Mouse (Mus musculus): ENCODE measurements around the gene Btbd11. TPM values are rescaled to one million over a fixed set of nuclear protein-coding genes. Genes with fewer than 3 reads are reported as not detected.

The Btbd11 gene
- polyA plus RNA-seq, 3 experiments from 2014 or later: 6.2 to 6.9 (median 6.6) TPM

GRCm38 (mm10) chr10:85481106-85481505 lies 94.5 kb downstream of the Btbd11 start:
- ATAC-seq: no peak

- ATAC-seq: no peak
Measured at GRCm38 (mm10) chr10:85482064-85482473, 95.5 kb downstream of the Btbd11 start.

GRCm38 (mm10) chr10:85482480-85482879 lies 95.9 kb downstream of the Btbd11 start:
- ATAC-seq: no peak

GRCm38 (mm10) chr10:85486456-85486855 lies 99.8 kb downstream of the Btbd11 start:
- ATAC-seq: no peak

GRCm38 (mm10) chr10:85492583-85492982 lies 106.0 kb downstream of the Btbd11 start:
- no peak for ATAC-seq

- no peak for ATAC-seq
Measured at GRCm38 (mm10) chr10:85496358-85496757, 109.7 kb downstream of the Btbd11 start.

- no peak for ATAC-seq
Measured at GRCm38 (mm10) chr10:85496981-85497380, 110.4 kb downstream of the Btbd11 start.

- ATAC-seq: no peak
Measured at GRCm38 (mm10) chr10:85497931-85498330, 111.3 kb downstream of the Btbd11 start.

GRCm38 (mm10) chr10:85500573-85501155 lies 114.0 kb downstream of the Btbd11 start:
- no peak for ATAC-seq

GRCm38 (mm10) chr10:85501966-85502566 lies 115.5 kb downstream of the Btbd11 start:
- peak; percentile 28 for ATAC-seq

GRCm38 (mm10) chr10:85502656-85503055 lies 116.0 kb downstream of the Btbd11 start:
- no peak for ATAC-seq

GRCm38 (mm10) chr10:85503453-85503852 lies 116.8 kb downstream of the Btbd11 start:
- no peak for ATAC-seq

GRCm38 (mm10) chr10:85507270-85508050 lies 120.8 kb downstream of the Btbd11 start:
- ATAC-seq: no peak

GRCm38 (mm10) chr10:85508193-85508794 lies 121.7 kb downstream of the Btbd11 start:
- ATAC-seq: no peak

GRCm38 (mm10) chr10:85509000-85509399 lies 122.4 kb downstream of the Btbd11 start:
- ATAC-seq: no peak

- ATAC-seq: no peak
Measured at GRCm38 (mm10) chr10:85510329-85510728, 123.7 kb downstream of the Btbd11 start.

- no peak for ATAC-seq
Measured at GRCm38 (mm10) chr10:85512808-85513207, 126.2 kb downstream of the Btbd11 start.

GRCm38 (mm10) chr10:85517223-85518110 lies 130.9 kb downstream of the Btbd11 start:
- no peak for ATAC-seq

- ATAC-seq: no peak
Measured at GRCm38 (mm10) chr10:85518111-85518409, 131.4 kb downstream of the Btbd11 start.

- ATAC-seq: no peak
Measured at GRCm38 (mm10) chr10:85522220-85522760, 135.7 kb downstream of the Btbd11 start.

GRCm38 (mm10) chr10:85525267-85526015 lies 138.8 kb downstream of the Btbd11 start:
- ATAC-seq: no peak
